Mouse (Mus musculus): ENCODE results near the gene Sdc3.

Gene Sdc3

GRCm38 (mm10) chr4:130872414-130872813, 80.1 kb downstream of the Sdc3 start:
- ATAC-seq (ENCODE audit: insufficient number of reproducible peaks, low FRiP score, low TSS enrichment) = no peak

GRCm38 (mm10) chr4:130873440-130873839, 81.1 kb downstream of the Sdc3 start:
- ATAC-seq (ENCODE audit: insufficient number of reproducible peaks, low FRiP score, low TSS enrichment) = no peak

- ATAC-seq (ENCODE audit: insufficient number of reproducible peaks, low FRiP score, low TSS enrichment) = 0 out of 2 replicates have a peak, but pooled peaks have one; percentile 34
These were observed 82.3 kb downstream of the Sdc3 start for GRCm38 (mm10) chr4:130874601-130875000.
